Mouse (Mus musculus): ENCODE results near the gene Lzic. TPM values are rescaled to one million over a fixed set of nuclear protein-coding genes. Genes with fewer than 3 reads are reported as not detected.

The Lzic gene
- total and polyA plus RNA-seq, 2 experiments, result 5.3 to 5.7 TPM

GRCm38 (mm10) chr4:149485825-149486206, 787 bp downstream of the Lzic start:
- TF ChIP-seq CTCF (IDR thresholded peaks at IDR 0.05; ENCODE audit: low read depth, low read length) (no peak), POLR2A (IDR thresholded peaks at IDR 0.05; ENCODE audit: extremely low read depth, insufficient read depth, low read length) (no peak)
- peaks cover 19% of the 10 kb centered on the region for H3K36me3 ChIP-seq (ENCODE audit: control insufficient read depth, insufficient read depth, low read length)
- peak overlapping the region; percentile 40 for H3K27ac ChIP-seq (replicated peaks; ENCODE audit: insufficient read depth, low read depth, low read length)
- 1% methylated on average over 10 of the region's 10 CpGs for WGBS
- H3K9ac ChIP-seq (ENCODE audit: low read depth, low read length), result peak overlapping the region; percentile 66; the same call in 1 of the 2 replicates
- peaks cover 3% of the 10 kb centered on the region; the same call in 1 of the 2 replicates for H3K4me1 ChIP-seq (ENCODE audit: control insufficient read depth, insufficient read depth, low read length)
- H3K27me3 ChIP-seq (ENCODE audit: control insufficient read depth, insufficient read depth, low read length), result no peaks in the 10 kb centered on the region
- DNase-seq (ENCODE audit: extremely low read depth, low read depth, low spot score), result peak; percentile 52
- H3K4me3 ChIP-seq (ENCODE audit: insufficient read depth, low read depth, low read length), result peak overlapping the region; percentile 64
- H3K79me2 ChIP-seq (ENCODE audit: control insufficient read depth, insufficient read depth, low read length), result peaks cover 4% of the 10 kb centered on the region; the same call in 1 of the 2 replicates

- Histone ChIP-seq H3K4me3 (ENCODE audit: insufficient read depth, low read depth, low read length) (no peak overlapping the region), H3K27me3 (ENCODE audit: control insufficient read depth, insufficient read depth, low read length) (no peaks in the 10 kb centered on the region), H3K79me2 (ENCODE audit: control insufficient read depth, insufficient read depth, low read length) (peaks cover 4% of the 10 kb centered on the region; the same call in 1 of the 2 replicates), H3K9ac (ENCODE audit: low read depth, low read length) (no peak overlapping the region), H3K4me1 (ENCODE audit: control insufficient read depth, insufficient read depth, low read length) (peaks cover 3% of the 10 kb centered on the region; the same call in 1 of the 2 replicates), H3K36me3 (ENCODE audit: control insufficient read depth, insufficient read depth, low read length) (peaks cover 25% of the 10 kb centered on the region), H3K27ac (replicated peaks; ENCODE audit: insufficient read depth, low read depth, low read length) (no peak overlapping the region)
- TF ChIP-seq CTCF (IDR thresholded peaks at IDR 0.05; ENCODE audit: low read depth, low read length), result no peak
- TF ChIP-seq POLR2A (IDR thresholded peaks at IDR 0.05; ENCODE audit: extremely low read depth, insufficient read depth, low read length), result no peak
- DNase-seq (ENCODE audit: extremely low read depth, low read depth, low spot score), result no peak
- 95% methylated on average over 12 of the region's 12 CpGs for WGBS
Observed at GRCm38 (mm10) chr4:149487729-149488128, 2.7 kb downstream of the Lzic start.

- no peak for DNase-seq (ENCODE audit: extremely low read depth, low read depth, low spot score)
- Histone ChIP-seq H3K9ac (ENCODE audit: low read depth, low read length) (no peak overlapping the region), H3K4me3 (ENCODE audit: insufficient read depth, low read depth, low read length) (no peak overlapping the region), H3K4me1 (ENCODE audit: control insufficient read depth, insufficient read depth, low read length) (no peaks in the 10 kb centered on the region), H3K79me2 (ENCODE audit: control insufficient read depth, insufficient read depth, low read length) (no peaks in the 10 kb centered on the region), H3K27ac (replicated peaks; ENCODE audit: insufficient read depth, low read depth, low read length) (no peak overlapping the region), H3K27me3 (ENCODE audit: control insufficient read depth, insufficient read depth, low read length) (no peaks in the 10 kb centered on the region), H3K36me3 (ENCODE audit: control insufficient read depth, insufficient read depth, low read length) (peaks cover 33% of the 10 kb centered on the region)
- TF ChIP-seq CTCF (IDR thresholded peaks at IDR 0.05; ENCODE audit: low read depth, low read length) (no peak), POLR2A (IDR thresholded peaks at IDR 0.05; ENCODE audit: extremely low read depth, insufficient read depth, low read length) (no peak)
- WGBS, result 92% methylated on average over 14 of the region's 14 CpGs
Observed at GRCm38 (mm10) chr4:149489415-149490240, 4.6 kb downstream of the Lzic start.

GRCm38 (mm10) chr4:149491151-149491550, 6.1 kb downstream of the Lzic start:
- Histone ChIP-seq H3K9ac (ENCODE audit: low read depth, low read length) (no peak overlapping the region), H3K4me1 (ENCODE audit: control insufficient read depth, insufficient read depth, low read length) (no peaks in the 10 kb centered on the region), H3K27me3 (ENCODE audit: control insufficient read depth, insufficient read depth, low read length) (no peaks in the 10 kb centered on the region), H3K79me2 (ENCODE audit: control insufficient read depth, insufficient read depth, low read length) (no peaks in the 10 kb centered on the region), H3K36me3 (ENCODE audit: control insufficient read depth, insufficient read depth, low read length) (peaks cover 36% of the 10 kb centered on the region), H3K27ac (replicated peaks; ENCODE audit: insufficient read depth, low read depth, low read length) (no peak overlapping the region), H3K4me3 (ENCODE audit: insufficient read depth, low read depth, low read length) (no peak overlapping the region)
- 98% methylated on average over 3 of the region's 3 CpGs for WGBS
- TF ChIP-seq POLR2A (IDR thresholded peaks at IDR 0.05; ENCODE audit: extremely low read depth, insufficient read depth, low read length) (no peak), CTCF (IDR thresholded peaks at IDR 0.05; ENCODE audit: low read depth, low read length) (no peak)
- no peak for DNase-seq (ENCODE audit: extremely low read depth, low read depth, low spot score)

- Histone ChIP-seq H3K36me3 (ENCODE audit: control insufficient read depth, insufficient read depth, low read length) (peaks cover 17% of the 10 kb centered on the region), H3K27me3 (ENCODE audit: control insufficient read depth, insufficient read depth, low read length) (no peaks in the 10 kb centered on the region), H3K4me3 (ENCODE audit: insufficient read depth, low read depth, low read length) (no peak overlapping the region), H3K9ac (ENCODE audit: low read depth, low read length) (no peak overlapping the region), H3K79me2 (ENCODE audit: control insufficient read depth, insufficient read depth, low read length) (no peaks in the 10 kb centered on the region), H3K4me1 (ENCODE audit: control insufficient read depth, insufficient read depth, low read length) (no peaks in the 10 kb centered on the region), H3K27ac (replicated peaks; ENCODE audit: insufficient read depth, low read depth, low read length) (no peak overlapping the region)
- no peak for TF ChIP-seq POLR2A (IDR thresholded peaks at IDR 0.05; ENCODE audit: extremely low read depth, insufficient read depth, low read length)
- no peak for TF ChIP-seq CTCF (IDR thresholded peaks at IDR 0.05; ENCODE audit: low read depth, low read length)
- 94% methylated on average over 2 of the region's 2 CpGs for WGBS
- no peak for DNase-seq (ENCODE audit: extremely low read depth, low read depth, low spot score)
Observed at GRCm38 (mm10) chr4:149496612-149497011, 11.6 kb downstream of the Lzic start.

- DNase-seq (ENCODE audit: extremely low read depth, low read depth, low spot score), result no peak
- no peak overlapping the region for H3K27ac ChIP-seq (replicated peaks; ENCODE audit: insufficient read depth, low read depth, low read length)
- H3K36me3 ChIP-seq (ENCODE audit: control insufficient read depth, insufficient read depth, low read length), result peaks cover 14% of the 10 kb centered on the region
- H3K4me1 ChIP-seq (ENCODE audit: control insufficient read depth, insufficient read depth, low read length), result no peaks in the 10 kb centered on the region
- H3K27me3 ChIP-seq (ENCODE audit: control insufficient read depth, insufficient read depth, low read length), result no peaks in the 10 kb centered on the region
- no peak overlapping the region for H3K4me3 ChIP-seq (ENCODE audit: insufficient read depth, low read depth, low read length)
- 89% methylated on average over 8 of the region's 8 CpGs for WGBS
- TF ChIP-seq POLR2A (IDR thresholded peaks at IDR 0.05; ENCODE audit: extremely low read depth, insufficient read depth, low read length) (no peak), CTCF (IDR thresholded peaks at IDR 0.05; ENCODE audit: low read depth, low read length) (no peak)
- no peak overlapping the region for H3K9ac ChIP-seq (ENCODE audit: low read depth, low read length)
- no peaks in the 10 kb centered on the region for H3K79me2 ChIP-seq (ENCODE audit: control insufficient read depth, insufficient read depth, low read length)
Observed at GRCm38 (mm10) chr4:149498901-149499300, 13.9 kb downstream of the Lzic start.

All from liver, adult 2 months (tissue).